Mouse (Mus musculus): Measurements from ENCODE around the gene Ccdc81. TPM values are rescaled to one million over a fixed set of nuclear protein-coding genes. Genes with fewer than 3 reads are reported as not detected.

The Ccdc81 gene
- polyA plus RNA-seq, 1 experiment from 2014 or later: not detected

Other genes starting within 250 kb of the Ccdc81 start
- 125 and 149 TPM in 2 replicates for gene Hikeshi, start 37.6 kb upstream of the Ccdc81 start, polyA plus RNA-seq (2014; fragmentation: Nextera tagmentation; extraction: Ambion mirVana)
- gene Eed, start 77.4 kb upstream of the Ccdc81 start, polyA plus RNA-seq (2014; fragmentation: Nextera tagmentation; extraction: Ambion mirVana): 93.3 and 98.1 TPM in 2 replicates
- gene Picalm, start 226.6 kb upstream of the Ccdc81 start, polyA plus RNA-seq (2014; fragmentation: Nextera tagmentation; extraction: Ambion mirVana): 34.0 and 35.4 TPM in 2 replicates